Mouse (Mus musculus) layer of hippocampus, adult 9-11 months (tissue): ENCODE results near the gene Tmc4.
"Not testable (repeated sequence)": the region's sequence is repeated elsewhere in the genome, so short reads cannot be mapped to it uniquely, and the experiment has no call there.

Experiments
- DNase-seq: peaks from one replicate; pipeline ENCODE4 v3.0.0; 2022

Gene Tmc4

GRCm38 (mm10) chr7:3677342-3677741, at the start of gene Tmc4:
Gene Tmc4 (minus strand): TSS chr7:3677553.
- DNase-seq = no peak

- not testable (repeated sequence) for DNase-seq
These were observed 48.1 kb upstream of the Tmc4 start for GRCm38 (mm10) chr7:3725459-3725858.

GRCm38 (mm10) chr7:3720268-3720667, 42.9 kb upstream of the Tmc4 start, which contains the start of gene Pirb:
Gene Pirb (minus strand): TSS chr7:3720391.
- not testable (repeated sequence) for DNase-seq

GRCm38 (mm10) chr7:3715249-3715648, 37.9 kb upstream of the Tmc4 start:
- no peak for DNase-seq

- DNase-seq = no peak
These were observed 35.0 kb upstream of the Tmc4 start for GRCm38 (mm10) chr7:3712264-3712942.

GRCm38 (mm10) chr7:3709000-3709399, 31.6 kb upstream of the Tmc4 start:
- no peak for DNase-seq

- not testable (repeated sequence) for DNase-seq
These were observed 31.2 kb upstream of the Tmc4 start for GRCm38 (mm10) chr7:3708447-3708980.

- no peak for DNase-seq
These were observed 30.4 kb upstream of the Tmc4 start for GRCm38 (mm10) chr7:3707568-3708413.

GRCm38 (mm10) chr7:3707027-3707426, 29.7 kb upstream of the Tmc4 start:
- peak; percentile 60 for DNase-seq

- no peak for DNase-seq
These were observed 29.1 kb upstream of the Tmc4 start for GRCm38 (mm10) chr7:3706343-3706934.

GRCm38 (mm10) chr7:3705911-3706310, 28.6 kb upstream of the Tmc4 start:
- DNase-seq = no peak

- DNase-seq = not testable (repeated sequence)
These were observed 28.1 kb upstream of the Tmc4 start for GRCm38 (mm10) chr7:3705461-3705860.

GRCm38 (mm10) chr7:3704475-3704874, 27.1 kb upstream of the Tmc4 start:
- DNase-seq = no peak

- DNase-seq = peak; percentile 97
These were observed 26.6 kb upstream of the Tmc4 start, which contains the start of gene Rps9 for GRCm38 (mm10) chr7:3703879-3704441. Gene Rps9 (plus strand): TSS chr7:3703993.

- DNase-seq = no peak
These were observed 26.0 kb upstream of the Tmc4 start for GRCm38 (mm10) chr7:3703148-3703878.

- peak; percentile 75 for DNase-seq
These were observed 21.1 kb upstream of the Tmc4 start for GRCm38 (mm10) chr7:3698471-3698870.

- DNase-seq = not testable (repeated sequence)
These were observed 17.6 kb upstream of the Tmc4 start for GRCm38 (mm10) chr7:3694949-3695305.

GRCm38 (mm10) chr7:3694076-3694948, 17.0 kb upstream of the Tmc4 start:
- peak; percentile 68 for DNase-seq

- DNase-seq = no peak
These were observed 16.4 kb upstream of the Tmc4 start for GRCm38 (mm10) chr7:3693809-3694075.

- DNase-seq = peak; percentile 98
These were observed 15.8 kb upstream of the Tmc4 start, which contains the start of gene Mboat7 for GRCm38 (mm10) chr7:3692987-3693808. Gene Mboat7 (minus strand): TSS chr7:3693523.
